Mouse (Mus musculus) hindbrain, postnatal 0 days (tissue): Measurements from ENCODE around the gene Adgrg3. TPM values are rescaled to one million over a fixed set of nuclear protein-coding genes. Genes with fewer than 3 reads are reported as not detected.

Experiments used
- ATAC-seq: fragments of 200-750 bp; cut with Nextera tagmentation; 2 replicates; pipeline ENCODE4 v1.8.0; 2017; ENCODE audit warnings: mild to moderate bottlenecking, moderate TSS enrichment, moderate library complexity
- DNase-seq: peaks from one replicate; pipeline ENCODE4 v3.0.0-alpha.2; 2015; ENCODE audit warnings: low spot score
- H3K27ac ChIP-seq: fragments of 300-500 bp; sonication (generic); 2 replicates; pipeline ENCODE4 v1.5.1; 2014; ENCODE audit warnings: mild to moderate bottlenecking
- H3K27me3 ChIP-seq: fragments of 300-500 bp; sonication (generic); 2 replicates; pipeline ENCODE4 v1.6.1; 2014; ENCODE audit warnings: low read length, mixed read lengths; ENCODE audit not compliant: insufficient read depth
- H3K36me3 ChIP-seq: fragments of 300-500 bp; sonication (generic); 2 replicates; pipeline ENCODE4 v1.6.1; 2014; ENCODE audit warnings: low read length, mixed read lengths; ENCODE audit not compliant: insufficient read depth
- H3K4me1 ChIP-seq: fragments of 300-500 bp; sonication (generic); 2 replicates; pipeline ENCODE4 v1.6.1; 2014; ENCODE audit warnings: antibody characterized with exemption, low read length, mixed read lengths; ENCODE audit not compliant: insufficient read depth
- H3K4me2 ChIP-seq: fragments of 300-500 bp; sonication (generic); 2 replicates; pipeline ENCODE4 v1.6.1; 2014; ENCODE audit warnings: low read depth, mild to moderate bottlenecking, low read length, moderate library complexity, mixed read lengths
- H3K4me3 ChIP-seq: fragments of 300-500 bp; sonication (generic); 2 replicates; pipeline ENCODE4 v1.5.1; 2014; ENCODE audit warnings: low read length
- H3K9ac ChIP-seq: fragments of 300-500 bp; sonication (generic); replicated peaks from 2 replicates; pipeline ENCODE4 v1.6.1; 2014; ENCODE audit warnings: mild to moderate bottlenecking, low read length, moderate library complexity, mixed read lengths
- H3K9me3 ChIP-seq: fragments of 300-500 bp; sonication (generic); 2 replicates; pipeline ENCODE4 v1.6.1; 2016; ENCODE audit warnings: low read length, mixed read lengths
- CTCF ChIP-seq: IDR thresholded peaks from 2 replicates; pipeline ENCODE4 v1.5.1; 2016; ENCODE audit warnings: antibody characterized with exemption, control low read depth, low read depth
- WGBS: fragments of 180-500 bp; shearing (Covaris S2); extraction: QIAGEN DNeasy Blood & Tissue Kit; methylation state at CpG from one replicate; pipeline ENCODE4 v1.1.7; 2014; 5-methylcytosine and 5-hydroxymethylcytosine counted together
- polyA plus RNA-seq: library from polyadenylated mRNA; unstranded; fragments of >200 nt; fragmentation: Nextera tagmentation; extraction: Ambion mirVana; gene quantifications from 2 replicates; pipeline ENCODE4 v1.2.1, GENCODE M21; 2015
- total RNA-seq: library from RNA; depleted of rRNA; stranded (reverse); fragments of >200 nt; gene quantifications from 2 replicates; pipeline ENCODE4 v1.2.3, GENCODE M21; 2014

The Adgrg3 gene
- total and polyA plus RNA-seq, 2 experiments from 2014 or later = 0.54 to 1.3 TPM

DNA sequence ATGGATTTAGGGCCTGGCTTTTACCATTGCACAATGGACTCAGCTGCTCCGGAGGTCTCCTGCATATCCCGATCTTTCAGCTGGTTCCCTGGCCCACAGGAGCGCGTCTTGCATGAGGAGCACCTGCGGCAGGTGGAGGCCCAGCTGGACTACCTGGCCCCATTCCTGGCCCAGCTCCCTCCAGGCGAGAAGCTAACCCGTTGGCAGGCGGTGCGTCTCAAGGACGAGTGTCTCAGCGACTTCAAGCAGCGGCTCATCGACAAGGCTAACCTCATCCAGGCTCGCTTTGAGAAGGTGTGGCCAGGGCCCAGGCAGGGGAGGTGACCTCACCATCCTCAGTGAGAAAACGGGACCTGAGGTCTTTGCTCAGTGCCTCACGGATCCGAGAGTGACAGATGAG is 58.7 kb downstream of the Adgrg3 start:
- H3K4me3 ChIP-seq = no peak overlapping the region
- no peaks in the 10 kb centered on the region for H3K9me3 ChIP-seq
- H3K36me3 ChIP-seq = no peaks in the 10 kb centered on the region
- no peaks in the 10 kb centered on the region for H3K4me1 ChIP-seq
- no peak overlapping the region for H3K9ac ChIP-seq
- H3K27ac ChIP-seq = no peak overlapping the region
- H3K27me3 ChIP-seq = no peaks in the 10 kb centered on the region
- WGBS = 84% methylated on average over 17 of the region's 17 CpGs
- TF ChIP-seq CTCF = no peak
- H3K4me2 ChIP-seq = no peak overlapping the region
- no peak for DNase-seq
- no peak for ATAC-seq

DNA sequence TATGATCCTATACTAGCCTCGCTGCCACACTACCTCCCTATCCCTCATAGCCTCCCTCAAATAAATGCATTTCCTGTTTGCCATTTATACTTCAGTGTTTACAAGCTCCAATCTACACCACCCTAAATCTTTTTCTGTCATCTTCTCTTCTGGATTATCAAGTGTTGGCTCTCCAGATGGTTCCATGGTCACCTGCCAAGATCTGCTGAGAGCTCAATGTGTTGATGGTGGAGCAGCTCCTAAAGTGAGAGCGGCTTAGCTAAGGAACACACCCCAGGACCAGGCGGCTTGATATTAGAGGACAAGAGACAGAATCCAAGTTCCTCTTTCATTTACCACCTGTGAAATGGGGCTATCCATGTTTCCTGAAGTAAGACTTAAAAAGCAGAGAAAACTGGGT is 60.6 kb downstream of the Adgrg3 start:
- H3K9me3 ChIP-seq = no peaks in the 10 kb centered on the region
- peaks cover 4% of the 10 kb centered on the region; the same call in 1 of the 2 replicates for H3K36me3 ChIP-seq
- WGBS = 77% methylated on average over 3 of the region's 3 CpGs
- no peak for DNase-seq
- TF ChIP-seq CTCF = no peak
- no peak for ATAC-seq
- H3K27ac ChIP-seq = no peak overlapping the region
- no peak overlapping the region for H3K4me3 ChIP-seq
- H3K4me1 ChIP-seq = peaks cover 8% of the 10 kb centered on the region; the same call in 1 of the 2 replicates
- no peaks in the 10 kb centered on the region for H3K27me3 ChIP-seq
- H3K9ac ChIP-seq = no peak overlapping the region
- no peak overlapping the region for H3K4me2 ChIP-seq

DNA sequence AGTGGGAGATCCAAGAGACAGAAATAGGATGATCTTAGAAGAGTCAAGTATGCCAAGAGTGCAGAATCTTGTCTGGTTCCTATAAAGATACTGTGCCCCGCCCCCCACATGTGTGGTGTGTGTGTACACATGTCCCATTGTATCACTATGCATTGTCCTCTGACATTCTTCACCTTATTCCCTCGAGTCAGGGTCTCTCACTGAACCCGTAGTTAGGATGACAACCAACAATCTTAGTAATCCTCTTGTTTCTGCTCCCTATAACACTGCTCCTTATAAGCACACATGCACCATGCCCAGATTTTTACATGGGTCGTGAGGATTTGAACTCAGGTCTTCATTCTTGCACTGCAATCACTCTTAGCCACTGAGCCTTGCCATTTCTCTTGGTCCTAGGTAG is 61.8 kb downstream of the Adgrg3 start:
- H3K27ac ChIP-seq = no peak overlapping the region
- H3K9ac ChIP-seq = no peak overlapping the region
- WGBS = 85% methylated on average over 4 of the region's 4 CpGs

DNA sequence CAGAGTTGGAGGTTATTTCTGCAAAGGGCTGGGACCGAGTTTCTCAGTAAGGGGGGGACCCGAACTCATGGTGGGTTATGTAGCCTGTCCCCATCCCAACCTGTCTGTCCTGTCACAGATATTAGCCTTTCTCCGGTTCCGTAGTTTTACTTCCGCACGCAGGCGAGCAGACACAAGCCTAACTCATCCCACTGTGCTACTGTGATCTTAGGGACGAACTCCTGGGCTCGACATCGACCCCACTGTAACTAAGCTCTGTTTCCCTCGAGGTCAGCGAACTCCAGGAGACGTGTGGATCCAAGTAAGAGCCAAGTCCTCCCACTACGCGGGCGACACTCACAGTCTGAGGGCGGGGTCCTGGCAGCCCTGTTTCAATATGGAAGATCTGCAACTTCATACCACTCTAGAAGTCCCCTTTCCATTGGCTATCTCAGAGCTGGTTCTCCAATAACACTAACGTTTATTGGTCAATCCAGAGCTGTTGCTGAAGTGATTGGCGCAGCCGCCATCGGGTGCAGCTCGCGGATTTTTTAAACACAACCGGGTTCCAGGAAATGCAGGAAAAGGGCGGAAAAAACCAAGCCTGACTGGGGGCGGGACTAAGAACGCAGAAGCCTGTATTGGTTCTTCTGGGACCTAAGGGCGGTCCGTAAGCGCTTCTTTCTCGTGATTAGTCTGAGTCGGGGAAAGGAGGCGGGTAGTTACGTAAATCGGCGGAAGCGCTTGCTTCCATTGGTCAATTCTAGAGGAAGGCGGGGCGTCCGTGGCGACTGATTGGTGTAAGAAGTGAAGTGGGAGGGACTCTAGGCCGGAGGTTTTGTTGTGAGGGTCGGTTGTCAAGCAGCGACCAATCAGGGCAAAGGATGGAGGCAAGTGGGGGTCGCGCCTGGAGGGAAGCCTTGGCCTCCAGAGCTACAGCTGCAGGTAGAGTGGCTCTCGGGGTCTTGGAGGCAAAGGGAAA is 63.2 kb downstream of the Adgrg3 start, which contains the start of gene Katnb1:
TSS of gene Katnb1 (plus strand) at position 806 of the 961 bp plus-strand sequence.
- Histone ChIP-seq H3K4me3 (peak within 1 kb of the TSS; percentile 78), H3K36me3 (peaks cover 17% of the 10 kb centered on the region; the same call in 1 of the 2 replicates), H3K4me2 (peak within 1 kb of the TSS; percentile 91), H3K9ac (peak within 1 kb of the TSS; percentile 73), H3K27me3 (no peaks in the 10 kb centered on the region), H3K9me3 (no peaks in the 10 kb centered on the region), H3K4me1 (peaks cover 8% of the 10 kb centered on the region; the same call in 1 of the 2 replicates), H3K27ac (peak within 1 kb of the TSS; percentile 83)
- TF ChIP-seq CTCF = 0 out of 2 replicates have a peak, but pooled peaks have one; percentile 17
- under 1% methylated on average over 47 of the region's 47 CpGs for WGBS
- peak; percentile 100 for DNase-seq
- peak; percentile 98 for ATAC-seq

More for the DNA sequence above, 61.8 kb downstream of the Adgrg3 start:
- peaks cover 8% of the 10 kb centered on the region; the same call in 1 of the 2 replicates for H3K4me1 ChIP-seq
- no peak for TF ChIP-seq CTCF
- ATAC-seq (no peak), DNase-seq (no peak)
- H3K9me3 ChIP-seq = no peaks in the 10 kb centered on the region
- H3K36me3 ChIP-seq = peaks cover 9% of the 10 kb centered on the region; the same call in 1 of the 2 replicates
- H3K27me3 ChIP-seq = no peaks in the 10 kb centered on the region
- H3K4me2 ChIP-seq = no peak overlapping the region
- H3K4me3 ChIP-seq = no peak overlapping the region

DNA sequence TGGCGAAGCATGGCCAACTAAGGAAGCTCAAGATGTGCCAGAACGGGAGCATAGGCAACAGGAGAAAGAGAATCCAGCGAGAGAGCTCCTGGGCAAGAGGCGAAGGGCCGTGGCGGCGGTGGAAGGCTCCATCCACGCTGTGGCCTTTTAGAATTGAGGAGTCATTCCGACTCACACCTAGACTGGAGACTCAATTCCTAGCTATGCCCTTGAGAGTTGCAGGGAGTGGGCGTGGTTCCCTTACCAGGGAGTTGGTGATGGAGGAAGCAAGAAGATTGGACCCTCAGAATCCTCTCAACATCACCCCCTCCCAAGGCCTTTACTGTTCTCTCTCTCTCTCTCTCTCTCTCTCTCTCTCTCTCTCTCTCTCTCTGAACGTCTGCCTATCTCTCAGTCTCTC is 64.2 kb downstream of the Adgrg3 start:
- Histone ChIP-seq H3K36me3 (peaks cover 20% of the 10 kb centered on the region), H3K9ac (peak overlapping the region; percentile 73), H3K27me3 (no peaks in the 10 kb centered on the region), H3K4me3 (peak overlapping the region; percentile 78), H3K27ac (peak overlapping the region; percentile 83), H3K4me1 (peaks cover 8% of the 10 kb centered on the region; the same call in 1 of the 2 replicates), H3K9me3 (no peaks in the 10 kb centered on the region), H3K4me2 (peak overlapping the region; percentile 91)
- DNase-seq (peak; percentile 14), ATAC-seq (no peak)
- no peak for TF ChIP-seq CTCF
- WGBS = 8% methylated on average over 11 of the region's 11 CpGs

DNA sequence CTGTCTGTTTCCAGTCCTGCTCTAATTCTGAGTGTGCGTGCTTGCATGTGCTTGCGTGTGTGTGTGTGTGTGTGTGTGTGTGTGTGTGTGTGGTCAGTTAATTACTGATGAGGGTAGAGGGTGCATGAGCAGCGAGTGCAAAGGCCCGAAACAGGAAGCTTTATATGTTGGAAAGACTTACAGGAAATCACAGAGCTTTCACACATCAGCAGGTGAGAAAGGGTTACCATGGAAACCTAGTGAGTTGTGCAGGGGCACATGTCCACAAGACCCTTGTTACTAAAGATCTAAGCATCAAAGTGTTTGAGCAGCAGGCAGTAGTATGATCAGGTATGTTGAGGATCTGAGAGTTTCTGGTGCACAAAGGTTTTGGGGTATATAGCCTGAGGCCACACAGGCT is 66.8 kb downstream of the Adgrg3 start:
- Histone ChIP-seq H3K9ac (no peak overlapping the region), H3K27ac (no peak overlapping the region), H3K27me3 (no peaks in the 10 kb centered on the region), H3K4me3 (no peak overlapping the region), H3K4me2 (no peak overlapping the region), H3K9me3 (no peaks in the 10 kb centered on the region), H3K4me1 (peaks cover 8% of the 10 kb centered on the region; the same call in 1 of the 2 replicates), H3K36me3 (peaks cover 41% of the 10 kb centered on the region)
- no peak for TF ChIP-seq CTCF
- ATAC-seq = no peak
- 88% methylated on average over 4 of the region's 4 CpGs for WGBS
- no peak for DNase-seq
